Mouse (Mus musculus) intestine, embryonic 14.5 days (tissue): ENCODE measurements around the gene Zdhhc19. TPM values are rescaled to one million over a fixed set of nuclear protein-coding genes. Genes with fewer than 3 reads are reported as not detected.

Experiments used
- polyA plus RNA-seq: library from polyadenylated mRNA; unstranded; fragments of >200 nt; fragmentation: Nextera tagmentation; extraction: Ambion mirVana; gene quantifications from 2 replicates; pipeline ENCODE4 v1.2.1, GENCODE M21; 2014

Zdhhc19 gene
- polyA plus RNA-seq, 1 experiment from 2014 or later: 0.20 TPM

Other genes starting within 250 kb of the Zdhhc19 start
- gene Fbxo45, start 249.1 kb upstream of the Zdhhc19 start, polyA plus RNA-seq: 9.2 and 10.2 TPM in 2 replicates
- gene Wdr53, start 249.0 kb upstream of the Zdhhc19 start, polyA plus RNA-seq: 17.3 and 20.4 TPM in 2 replicates
- not detected in 2 replicates for gene Smco1, start 224.8 kb upstream of the Zdhhc19 start, polyA plus RNA-seq
- 25.0 and 26.2 TPM in 2 replicates for gene Rnf168, start 218.8 kb upstream of the Zdhhc19 start, polyA plus RNA-seq
- gene Ubxn7, start 164.0 kb upstream of the Zdhhc19 start, polyA plus RNA-seq: 18.8 and 20.8 TPM in 2 replicates
- not detected in 2 replicates for gene Tm4sf19, start 95.8 kb upstream of the Zdhhc19 start, polyA plus RNA-seq
- gene Tctex1d2, start 76.6 kb upstream of the Zdhhc19 start, polyA plus RNA-seq: 43.0 and 43.9 TPM in 2 replicates
- 45.0 and 51.1 TPM in 2 replicates for gene Pcyt1a, start 65.3 kb upstream of the Zdhhc19 start, polyA plus RNA-seq
- gene Slc51a, start 8.4 kb upstream of the Zdhhc19 start, polyA plus RNA-seq: 42.2 and 46.0 TPM in 2 replicates
- gene Tfrc, start 112.7 kb downstream of the Zdhhc19 start, polyA plus RNA-seq: 140 and 162 TPM in 2 replicates
- gene Tnk2, start 147.6 kb downstream of the Zdhhc19 start, polyA plus RNA-seq: 11.1 and 13.0 TPM in 2 replicates
- gene Muc4, start 239.6 kb downstream of the Zdhhc19 start, polyA plus RNA-seq: 3.5 and 3.7 TPM in 2 replicates